Mouse (Mus musculus) brain, embryonic 18.5 days (tissue): Measurements from ENCODE around the gene Ednra.
"Not testable (repeated sequence)": the region's sequence is repeated elsewhere in the genome, so short reads cannot be mapped to it uniquely, and the experiment has no call there.

ENCODE experiments used
- DNase-seq: peaks from one replicate; pipeline ENCODE4 v3.0.0-alpha.2; 2012; ENCODE audit warnings: low read depth, low spot score

Ednra gene

DNA sequence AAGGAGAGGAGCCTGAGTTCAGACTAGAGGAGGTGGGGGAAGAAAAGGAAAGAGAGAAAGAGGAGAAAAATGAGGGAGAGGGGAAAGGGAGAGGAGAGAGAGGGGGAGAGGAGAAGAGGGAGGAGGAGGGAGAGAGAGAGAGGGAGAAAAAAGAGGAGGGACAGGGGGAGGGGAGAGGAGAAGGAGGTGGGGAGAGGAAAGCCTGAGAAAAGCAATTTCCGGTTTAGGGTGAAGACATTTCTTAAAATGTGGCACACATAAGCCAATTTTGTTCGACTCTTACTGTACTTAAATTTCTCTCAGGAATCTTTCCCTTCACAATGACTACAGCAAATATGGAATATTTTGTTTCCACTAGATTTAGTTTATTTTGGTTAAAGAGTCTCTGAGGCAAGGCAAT lies 5.3 kb downstream of the Ednra start:
- DNase-seq = no peak

DNA sequence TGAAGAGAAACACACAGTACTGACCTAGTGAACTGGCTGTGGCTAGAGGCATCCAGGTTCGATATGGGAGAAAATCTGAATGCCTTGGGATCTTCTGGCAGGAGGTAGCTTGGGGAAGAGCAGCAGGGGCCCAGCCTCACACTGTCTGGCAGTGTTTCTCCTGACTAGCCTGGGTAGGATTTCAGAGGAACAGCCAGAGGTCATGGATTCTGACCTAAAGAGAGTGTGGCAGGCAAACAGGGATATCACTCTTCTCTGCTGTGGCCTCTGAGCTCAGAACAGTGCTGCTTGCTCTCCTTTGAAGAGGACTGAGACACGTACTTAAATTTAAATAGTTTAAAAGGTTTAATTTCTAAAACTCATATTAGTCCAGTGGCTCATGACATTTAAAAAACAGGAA lies 7.2 kb downstream of the Ednra start:
- DNase-seq = no peak

DNA sequence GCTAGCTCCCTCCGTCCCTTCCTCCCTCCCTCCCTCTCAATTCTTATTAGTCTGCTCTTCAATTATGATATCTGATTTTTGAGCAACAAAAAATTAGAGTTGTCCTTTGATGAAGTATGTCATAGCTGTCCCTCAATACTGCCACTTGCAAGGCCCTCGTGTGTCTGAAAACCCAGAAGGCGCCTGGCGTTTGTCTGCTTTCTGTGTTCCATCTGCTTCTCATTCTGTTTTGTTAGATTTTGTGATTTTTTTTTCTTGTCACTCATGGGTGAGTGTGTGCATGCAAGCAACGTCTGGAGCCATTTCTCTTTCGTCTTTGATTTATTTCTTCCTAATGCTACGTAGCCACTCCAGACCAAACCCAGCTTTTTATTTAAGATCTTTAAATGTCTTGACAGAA lies 9.8 kb downstream of the Ednra start:
- DNase-seq = peak; percentile 18

DNA sequence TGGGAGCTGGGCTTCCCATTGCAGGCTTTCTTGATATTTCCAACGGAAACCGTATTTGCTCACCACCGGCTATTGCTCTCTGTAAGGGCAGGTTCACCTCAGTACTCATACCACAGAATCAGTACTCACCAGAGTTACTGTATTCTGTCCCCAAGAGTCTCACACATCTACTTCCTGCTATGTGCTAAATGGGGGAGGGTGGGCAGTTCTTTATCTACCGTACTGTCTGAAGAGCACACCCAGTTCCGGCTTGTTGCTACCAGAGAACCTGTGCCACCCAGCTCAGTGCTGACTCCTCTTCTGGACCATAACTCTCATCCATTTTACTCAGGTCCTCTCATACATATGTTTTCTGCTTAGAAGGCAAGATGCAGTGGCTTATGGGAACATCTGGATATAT lies 10.6 kb downstream of the Ednra start:
- DNase-seq = no peak

DNA sequence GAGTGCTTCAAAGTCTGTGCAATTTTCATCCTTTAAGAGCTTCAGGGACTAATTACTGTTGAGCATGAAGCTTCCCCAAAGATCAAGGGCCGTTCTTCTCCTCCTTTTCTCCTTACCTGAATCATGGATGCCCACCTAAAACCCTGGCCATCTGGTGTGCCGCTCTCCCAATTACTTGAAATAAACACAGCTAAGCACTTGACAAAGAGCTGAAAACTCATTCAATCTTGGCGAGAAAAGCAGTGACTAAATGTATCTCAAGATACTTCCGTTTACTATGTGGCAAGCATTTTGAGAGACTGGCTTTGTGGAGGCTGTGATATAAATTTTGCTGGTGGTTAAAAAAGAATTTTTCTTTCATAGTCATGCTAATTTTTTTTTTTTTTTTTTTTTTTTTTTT lies 19.5 kb downstream of the Ednra start:
- DNase-seq = no peak

DNA sequence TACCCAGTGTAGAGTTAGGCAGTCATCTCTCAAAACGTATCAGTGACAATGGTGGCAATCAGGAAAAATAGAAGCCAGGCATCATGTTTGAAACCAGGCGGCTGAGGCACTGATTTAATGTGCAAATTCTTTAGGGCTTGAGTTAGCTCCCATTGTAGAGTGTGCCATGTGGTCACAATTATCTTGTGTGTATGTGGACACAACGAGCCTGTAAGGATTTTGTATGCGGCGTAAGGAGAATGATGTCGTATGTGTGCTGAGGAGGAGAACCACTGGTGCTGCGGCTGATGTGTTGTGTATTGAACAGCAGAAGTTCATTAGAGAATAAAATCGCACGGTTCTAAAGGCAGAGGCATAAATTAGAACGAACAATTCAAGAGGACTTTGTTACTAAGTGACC lies 26.2 kb downstream of the Ednra start:
- DNase-seq = no peak

DNA sequence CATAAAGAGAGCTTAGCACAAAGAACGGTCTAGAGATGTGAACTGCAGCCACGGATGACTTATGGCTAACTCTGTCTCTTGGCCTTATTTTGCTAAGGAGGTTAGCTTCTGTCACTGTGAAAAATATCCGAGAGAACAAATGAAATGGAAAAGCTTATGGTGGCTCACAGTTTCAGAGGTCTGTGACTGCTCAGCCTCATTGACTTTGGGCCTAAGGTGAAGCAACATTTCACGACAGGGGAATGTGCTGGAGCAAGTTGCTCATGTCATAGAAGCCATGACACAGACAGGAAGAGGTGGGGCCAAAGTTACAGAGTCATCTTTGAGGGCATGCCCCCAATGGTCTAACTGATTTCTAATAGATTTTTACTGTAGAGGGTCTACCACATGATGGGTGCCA lies 28.1 kb downstream of the Ednra start:
- DNase-seq = no peak

DNA sequence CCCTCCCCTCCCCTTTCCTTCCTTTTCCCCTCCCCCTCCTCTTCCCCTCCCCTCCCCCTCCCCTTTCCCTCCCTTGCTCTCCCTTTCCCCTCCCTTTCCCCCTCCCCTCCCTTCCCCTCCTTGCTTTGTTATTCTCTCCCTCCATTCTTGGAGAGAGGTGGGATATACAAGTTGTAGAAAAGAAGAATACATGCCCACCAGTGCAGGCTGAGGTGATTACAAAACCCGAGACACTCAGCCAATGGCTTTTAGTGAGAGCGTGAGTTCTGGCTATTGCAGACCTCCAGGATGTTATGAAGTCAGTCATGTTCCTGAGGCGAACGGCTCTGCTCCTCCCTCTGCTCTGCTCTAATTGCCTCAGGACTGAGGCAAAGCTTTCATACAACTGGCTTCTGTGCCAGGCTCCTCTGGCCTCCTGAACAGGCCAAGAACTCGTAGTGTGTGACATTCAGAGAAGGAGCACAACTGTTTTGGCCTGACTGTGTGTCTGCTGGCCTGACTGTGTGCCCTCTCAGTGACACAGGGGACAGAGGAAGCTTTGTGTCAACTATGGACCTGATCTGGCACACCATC lies 28.7 kb downstream of the Ednra start:
- DNase-seq = no peak

DNA sequence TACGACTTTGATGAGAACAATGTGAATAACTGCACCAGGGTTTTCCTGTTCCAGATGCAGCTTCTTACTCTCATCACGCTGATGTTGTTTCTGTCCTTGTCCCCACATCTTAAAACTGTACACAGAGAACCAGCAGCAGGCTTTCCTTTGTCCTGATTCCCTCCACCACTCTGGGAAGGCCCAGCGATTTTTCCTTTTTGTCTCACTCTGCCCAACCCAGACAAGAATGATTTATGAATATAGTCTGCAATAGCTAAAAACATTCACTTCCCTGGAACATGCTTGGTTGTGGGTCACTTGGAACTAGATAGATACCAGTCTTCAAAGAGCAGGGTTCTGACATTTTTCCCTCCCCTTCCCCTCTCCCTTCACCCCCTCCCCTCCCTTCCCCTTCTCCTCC lies 29.2 kb downstream of the Ednra start:
- DNase-seq = no peak

DNA sequence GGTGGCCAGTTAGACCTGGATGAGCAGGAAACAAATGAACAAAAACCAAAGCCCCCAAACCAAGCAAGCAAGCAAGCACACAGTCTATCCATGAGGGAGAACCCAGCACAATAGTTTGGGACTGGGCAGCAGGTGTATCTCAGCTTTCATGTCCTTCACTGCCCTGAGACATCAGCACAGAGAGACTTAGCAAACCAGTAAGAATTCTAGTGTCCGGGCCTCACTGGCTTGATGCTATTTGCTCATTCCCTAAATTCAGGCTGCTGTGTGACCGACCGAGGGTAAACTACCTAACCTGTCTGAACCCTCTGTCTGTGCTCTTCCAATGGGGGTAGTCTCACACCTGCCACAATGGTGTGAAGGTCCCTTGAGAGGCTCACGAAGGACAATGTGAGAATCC lies 29.7 kb downstream of the Ednra start:
- DNase-seq = no peak

DNA sequence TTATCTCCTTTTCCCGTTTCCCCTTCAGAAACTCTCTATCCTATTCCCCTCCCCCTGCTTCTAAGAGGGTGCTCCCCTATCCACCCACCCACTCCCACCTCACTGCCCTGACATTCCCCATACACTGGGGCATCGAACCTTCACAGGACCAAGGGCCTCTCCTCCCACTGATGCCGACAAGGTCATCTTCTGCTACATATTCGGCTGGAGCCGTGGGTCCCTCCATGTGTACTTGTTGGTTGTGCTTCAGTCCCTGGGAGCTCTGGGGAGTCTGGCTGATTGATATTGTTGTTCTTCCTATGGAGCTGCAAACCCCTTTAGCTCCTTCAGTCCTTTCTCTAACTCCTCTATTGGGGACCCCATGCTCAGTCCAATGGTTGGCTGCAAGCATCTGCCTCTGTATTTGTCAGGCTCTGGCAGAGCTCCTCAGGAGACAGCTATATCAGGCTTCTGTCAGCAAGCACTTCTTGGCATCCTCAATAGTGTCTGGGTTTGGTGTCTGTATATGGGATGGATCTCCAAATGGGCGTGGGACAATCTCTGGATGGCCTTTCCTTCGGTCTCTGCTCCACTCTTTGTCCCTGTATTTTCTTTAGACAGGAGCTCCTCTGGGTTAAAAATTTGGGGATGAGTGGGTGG lies 34.7 kb downstream of the Ednra start:
- DNase-seq = not testable (repeated sequence)

DNA sequence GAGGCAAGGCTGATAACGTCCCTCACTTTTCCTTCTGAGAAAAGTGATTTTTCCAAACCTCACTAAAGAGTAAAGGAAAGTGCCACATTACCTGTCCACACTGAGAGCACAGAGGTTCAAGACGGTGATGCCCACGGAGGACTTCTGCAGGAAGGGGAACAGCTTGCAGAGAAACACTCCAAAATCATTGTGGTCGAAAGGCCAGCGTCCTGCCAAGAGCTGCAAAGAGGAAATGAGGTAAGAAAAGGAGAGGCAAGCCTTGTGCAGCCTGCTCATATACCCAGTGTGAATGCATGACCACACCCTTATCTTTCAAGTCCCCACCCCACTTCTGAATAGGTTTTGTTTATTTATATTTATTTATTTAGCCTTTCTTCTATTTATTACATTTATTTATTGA lies 35.3 kb downstream of the Ednra start:
- DNase-seq = no peak

DNA sequence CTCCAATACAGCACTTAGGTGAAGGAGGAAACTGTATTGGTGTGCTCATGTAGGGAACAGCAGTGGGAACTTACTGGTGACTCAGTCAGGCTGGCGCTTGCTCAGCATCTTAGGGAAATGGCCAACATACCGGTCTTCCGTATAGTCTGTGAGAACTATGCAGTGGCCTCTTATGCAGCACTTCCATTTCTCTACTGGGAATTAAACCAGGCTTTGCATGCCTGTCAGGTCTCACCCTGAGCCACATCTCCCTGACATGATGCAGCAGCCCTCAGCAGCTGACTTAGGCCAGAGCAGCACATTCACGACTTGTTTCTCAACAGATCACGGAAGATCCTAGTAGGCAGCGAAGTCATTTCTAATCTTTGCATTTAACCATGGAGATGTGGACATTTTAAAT lies 39.9 kb downstream of the Ednra start:
- DNase-seq = no peak

DNA sequence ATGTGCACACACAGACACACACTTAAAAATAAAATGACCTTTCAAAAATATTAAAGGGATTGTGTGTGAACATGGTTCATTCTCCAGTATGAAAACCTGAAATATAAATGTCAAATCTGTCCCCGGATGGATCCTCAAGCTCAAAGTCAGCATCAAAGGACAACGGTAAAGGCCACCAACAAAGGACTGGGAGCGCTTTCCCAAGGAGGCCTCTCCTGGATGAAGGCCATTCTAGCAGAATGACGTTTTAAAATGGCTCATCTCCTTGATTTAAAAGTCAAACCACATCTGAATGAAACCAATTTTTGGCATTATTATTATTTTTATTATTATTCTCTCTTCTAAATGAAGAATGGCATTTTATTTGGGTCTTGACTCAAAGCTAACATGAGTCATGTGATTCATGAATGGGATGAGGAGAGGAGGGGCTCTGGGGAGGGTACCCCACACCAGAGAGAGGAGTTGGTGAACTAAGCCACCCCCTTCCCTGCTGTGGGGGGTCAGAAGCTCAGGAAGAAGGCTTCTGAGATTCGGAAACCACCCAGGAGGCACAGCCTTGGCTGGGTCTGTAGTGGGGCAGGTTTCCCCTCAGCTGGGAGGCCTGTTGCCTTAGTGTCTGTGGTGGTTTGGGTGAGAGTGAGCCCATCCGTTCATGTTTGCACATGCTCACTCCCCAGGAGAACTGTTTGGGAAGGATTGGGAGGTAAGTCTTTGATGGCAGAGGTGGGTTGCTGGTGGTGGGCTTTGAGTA lies 40.7 kb downstream of the Ednra start:
- DNase-seq = no peak

DNA sequence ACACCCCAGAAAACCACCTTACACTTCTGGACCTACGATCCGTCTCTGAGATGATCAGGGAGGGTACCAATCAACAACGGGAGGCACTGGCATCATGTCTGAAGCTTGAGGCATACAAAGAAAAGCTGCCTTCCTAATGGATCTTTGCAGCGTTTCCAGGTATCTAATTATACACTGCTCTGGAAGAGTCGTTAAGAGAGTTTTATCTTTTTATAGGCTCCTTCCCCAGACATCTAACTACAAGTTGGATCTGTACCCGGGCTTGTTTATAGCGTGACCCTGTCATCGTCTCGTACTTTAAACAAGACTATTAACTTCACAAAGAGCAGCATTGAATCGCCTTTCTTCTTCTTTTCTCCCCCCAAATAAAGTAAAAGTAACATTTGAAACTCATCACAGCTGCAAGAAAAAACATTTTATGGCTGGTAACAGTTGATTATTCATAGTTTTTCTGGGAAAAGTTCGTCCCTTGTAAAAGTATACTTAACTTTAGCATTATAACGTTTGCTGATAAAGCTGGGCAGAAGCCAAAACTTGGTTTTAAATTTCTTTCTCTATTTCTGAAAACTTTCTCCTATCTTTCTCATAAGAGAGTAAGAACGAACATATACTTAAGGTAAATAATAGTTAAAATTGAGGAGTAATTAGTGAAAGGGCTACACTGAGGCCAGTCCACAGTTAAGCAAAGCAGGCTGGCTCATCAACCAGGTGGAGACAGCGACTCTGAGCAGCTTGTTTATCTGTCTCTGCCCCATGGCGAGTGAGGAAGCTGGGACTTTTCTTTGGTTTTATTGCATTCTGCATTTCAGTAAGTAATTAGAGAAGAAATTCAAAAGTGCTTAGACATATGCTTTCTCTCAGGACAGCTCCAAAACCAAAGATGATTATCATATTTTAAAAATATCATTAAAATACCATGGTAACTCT lies 42.0 kb downstream of the Ednra start:
- no peak for DNase-seq

DNA sequence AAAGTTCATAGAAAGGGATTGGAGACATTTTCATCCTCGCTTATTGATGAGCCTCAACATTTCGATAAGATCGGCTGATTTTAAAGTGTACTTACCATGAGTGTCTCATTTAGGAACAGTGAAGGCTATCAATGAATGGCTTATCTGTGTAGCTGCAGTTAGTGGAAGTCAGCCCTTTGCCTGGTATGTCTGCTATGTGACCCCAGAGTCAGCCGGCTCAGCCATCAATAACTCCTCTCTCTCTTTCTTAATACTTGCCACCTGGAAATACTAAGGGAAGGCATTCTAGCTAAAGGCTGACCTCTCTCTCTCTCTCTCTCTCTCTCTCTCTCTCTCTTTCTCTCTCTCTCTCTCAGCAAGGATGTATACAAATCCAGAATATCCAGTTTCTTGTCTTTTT lies 52.2 kb downstream of the Ednra start:
- no peak for DNase-seq

DNA sequence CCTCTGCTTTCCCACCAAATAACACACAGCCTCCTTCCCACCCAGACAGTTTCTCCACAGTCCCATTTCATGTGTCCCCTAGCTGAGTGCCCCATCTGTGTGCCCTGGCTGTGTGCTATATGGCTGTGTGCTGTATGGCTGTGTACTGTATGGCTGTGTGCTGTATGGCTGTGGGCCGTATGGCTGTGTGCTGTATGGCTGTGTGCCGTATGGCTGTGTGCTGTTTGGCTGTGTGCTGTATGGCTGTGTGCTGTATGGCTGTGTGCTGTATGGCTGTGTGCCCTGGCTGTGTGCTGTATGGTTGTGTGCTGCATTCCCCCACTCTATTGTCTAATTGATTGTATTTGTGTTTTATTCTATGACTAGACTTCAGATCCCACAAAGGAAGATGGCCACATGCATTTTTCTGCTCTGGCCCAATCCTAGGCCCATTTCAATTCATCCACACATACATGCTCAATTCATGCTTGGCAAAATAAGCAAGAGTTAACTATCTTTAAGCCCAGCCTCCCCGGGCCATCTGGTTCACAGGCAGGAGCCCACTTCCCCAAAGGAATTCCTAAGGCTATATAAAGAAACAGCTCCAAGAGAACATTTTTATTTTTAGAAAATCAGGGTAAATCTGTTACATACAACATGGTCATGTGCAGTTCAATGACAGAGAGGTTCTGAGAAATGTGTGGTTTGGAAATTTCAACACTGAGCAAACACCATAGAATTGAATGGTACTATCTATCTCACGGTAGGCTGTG lies 53.5 kb downstream of the Ednra start:
- DNase-seq = peak; percentile 16

DNA sequence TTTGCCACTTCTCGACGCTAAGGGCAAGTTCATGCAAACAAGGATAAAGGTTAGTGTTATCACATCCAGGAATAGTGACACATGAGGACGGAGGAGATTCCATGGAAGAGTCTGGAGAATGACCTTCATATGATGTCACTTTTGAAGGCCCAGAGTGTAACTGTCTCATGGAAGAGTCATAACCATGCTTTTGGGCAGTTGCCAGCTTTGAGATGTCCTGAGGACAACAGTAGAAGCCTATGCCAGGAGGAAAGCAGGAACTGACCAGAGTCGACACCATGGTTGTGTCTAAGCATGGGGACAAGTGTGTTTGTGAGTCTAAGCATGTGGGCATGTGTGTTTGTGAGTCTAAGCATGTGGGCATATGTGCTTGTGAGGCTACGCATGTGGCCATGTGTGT lies 56.3 kb downstream of the Ednra start:
- DNase-seq = no peak

DNA sequence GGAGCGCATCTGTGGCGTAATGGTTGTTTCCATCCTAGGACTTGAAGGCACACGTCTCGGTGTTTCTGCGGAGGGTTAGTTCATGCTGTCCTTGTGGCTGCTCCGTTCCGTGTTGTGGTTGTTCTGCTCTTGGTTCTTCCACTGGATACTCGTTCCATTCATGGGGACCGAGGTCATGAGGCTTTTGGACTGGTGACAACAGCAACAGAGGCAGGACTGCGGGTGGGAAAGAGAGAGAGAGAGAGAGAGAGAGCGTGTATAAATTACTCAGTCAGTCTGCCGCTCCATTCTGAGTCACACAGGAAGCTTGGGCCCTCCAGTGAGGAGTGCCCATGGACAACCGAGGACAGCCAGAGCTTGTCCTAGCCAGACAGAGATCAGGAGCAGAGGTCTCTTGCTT lies 59.4 kb downstream of the Ednra start:
- no peak for DNase-seq

DNA sequence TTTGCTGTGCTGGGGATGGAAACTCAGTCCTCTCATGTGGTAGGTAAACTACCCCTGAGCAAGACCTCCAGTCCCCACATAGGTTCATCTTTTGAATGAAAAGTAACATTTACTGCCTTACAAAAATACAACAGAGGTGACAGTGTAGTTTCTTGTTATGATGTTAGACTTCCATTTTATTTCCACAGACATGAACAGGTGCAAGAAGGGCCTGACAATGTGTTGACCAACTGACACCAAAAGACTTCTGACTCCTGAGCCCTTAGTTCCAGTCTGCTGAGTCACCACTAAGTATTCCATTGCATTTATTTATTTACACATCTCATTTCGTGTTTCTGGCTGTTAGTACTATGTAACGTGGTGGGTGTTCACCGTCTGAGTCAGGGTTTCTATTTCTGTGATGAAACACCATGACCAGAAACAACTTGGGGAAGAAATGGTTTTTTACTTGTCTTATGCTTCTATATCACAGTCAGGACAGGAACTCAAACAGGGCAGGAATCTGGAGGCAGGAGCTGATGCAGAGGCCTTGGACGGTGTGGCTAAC lies 64.7 kb downstream of the Ednra start:
- DNase-seq = no peak

DNA sequence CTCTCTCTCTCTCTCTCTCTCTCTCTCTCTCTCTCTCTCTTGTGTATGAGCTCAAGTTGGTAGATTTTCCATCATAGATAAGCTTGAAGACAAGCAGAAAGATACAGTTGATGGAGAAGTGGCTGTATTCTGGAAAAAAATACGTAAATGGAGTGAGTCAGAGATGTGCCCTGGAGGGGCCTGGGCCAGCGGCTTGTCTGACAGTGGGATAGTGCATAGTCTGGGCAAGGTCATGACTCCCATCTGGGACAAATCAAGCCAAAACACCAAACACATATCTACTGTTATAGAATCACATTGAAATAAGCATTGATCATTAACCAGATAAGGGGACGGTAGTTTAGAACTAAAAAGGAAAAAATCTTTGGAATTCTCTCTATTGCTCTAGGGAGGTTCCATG lies 65.9 kb downstream of the Ednra start:
- DNase-seq = no peak
